Mouse (Mus musculus): Measurements from ENCODE around the gene Bpifb1. TPM values are rescaled to one million over a fixed set of nuclear protein-coding genes. Genes with fewer than 3 reads are reported as not detected.
"Not testable (repeated sequence)": the region's sequence is repeated elsewhere in the genome, so short reads cannot be mapped to it uniquely, and the experiment has no call there.

The Bpifb1 gene
- polyA plus RNA-seq, 1 experiment from 2014 or later: 0.97 TPM

DNA sequence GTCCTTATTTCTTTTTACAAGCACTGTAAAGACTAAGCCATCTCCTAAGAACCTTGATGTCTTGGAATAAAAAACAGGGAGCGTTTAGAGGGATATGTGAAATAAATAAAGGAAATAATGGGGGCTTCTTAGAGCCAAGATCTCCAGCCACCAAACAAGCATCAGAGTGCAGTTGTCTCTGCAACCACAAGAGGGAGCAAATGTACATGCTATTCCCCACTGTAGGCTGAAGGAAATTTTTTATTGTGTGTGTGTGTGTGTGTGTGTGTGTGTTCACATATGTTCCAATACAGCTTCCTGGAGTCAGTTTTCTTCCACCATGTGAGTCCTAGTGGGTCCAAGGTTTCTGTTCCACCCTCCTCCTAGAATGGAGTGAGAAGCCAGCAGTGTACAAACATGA is 17.3 kb upstream of the Bpifb1 start:
- Histone ChIP-seq H3K4me3 (ENCODE audit: low read depth, low read length) (no peak overlapping the region), H3K9ac (ENCODE audit: low read depth, low read length) (no peak overlapping the region), H3K4me2 (ENCODE audit: low read depth, low read length) (no peak overlapping the region), H3K27me3 (ENCODE audit: control insufficient read depth, insufficient read depth, low read depth, low read length) (no peaks in the 10 kb centered on the region), H3K9me3 (replicated peaks; ENCODE audit: control insufficient read depth, low read length) (no peaks in the 10 kb centered on the region), H3K36me3 (ENCODE audit: control insufficient read depth, insufficient read depth) (no peaks in the 10 kb centered on the region), H3K27ac (ENCODE audit: low read length) (no peak overlapping the region), H3K4me1 (ENCODE audit: control insufficient read depth, low read depth, low read length) (no peaks in the 10 kb centered on the region)
- no peak for ATAC-seq (ENCODE audit: low read depth)
- WGBS (ENCODE audit: insufficient replicate concordance): 16% methylated on average over 1 of the region's 1 CpGs

DNA sequence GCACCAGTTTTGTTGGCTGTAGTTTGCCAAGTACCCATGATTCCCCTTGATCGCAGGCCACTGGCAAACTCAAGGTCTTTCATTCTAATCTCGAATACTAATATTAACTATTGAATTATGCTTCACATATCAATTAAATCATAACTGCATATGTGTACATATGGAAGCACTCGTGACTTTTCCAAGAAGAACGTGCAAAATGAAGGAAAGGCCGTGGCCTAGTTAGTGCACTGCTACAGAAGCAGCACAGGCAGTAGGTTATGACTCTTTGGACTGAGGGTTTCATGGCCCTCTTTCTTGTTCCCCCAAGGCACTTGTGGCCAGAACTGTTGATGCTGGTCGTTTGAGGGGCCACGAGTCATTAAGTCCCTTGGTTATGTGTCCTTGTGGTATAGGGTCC is 8.7 kb upstream of the Bpifb1 start:
- H3K4me2 ChIP-seq (ENCODE audit: low read depth, low read length); ATAC-seq (ENCODE audit: low read depth); H3K36me3 ChIP-seq (ENCODE audit: control insufficient read depth, insufficient read depth); H3K4me1 ChIP-seq (ENCODE audit: control insufficient read depth, low read depth, low read length); H3K27me3 ChIP-seq (ENCODE audit: control insufficient read depth, insufficient read depth, low read depth, low read length); H3K27ac ChIP-seq (ENCODE audit: low read length); H3K9ac ChIP-seq (ENCODE audit: low read depth, low read length); H3K9me3 ChIP-seq (replicated peaks; ENCODE audit: control insufficient read depth, low read length); H3K4me3 ChIP-seq (ENCODE audit: low read depth, low read length): not testable (repeated sequence)
- 55% methylated on average over 7 of the region's 7 CpGs for WGBS (ENCODE audit: insufficient replicate concordance)

DNA sequence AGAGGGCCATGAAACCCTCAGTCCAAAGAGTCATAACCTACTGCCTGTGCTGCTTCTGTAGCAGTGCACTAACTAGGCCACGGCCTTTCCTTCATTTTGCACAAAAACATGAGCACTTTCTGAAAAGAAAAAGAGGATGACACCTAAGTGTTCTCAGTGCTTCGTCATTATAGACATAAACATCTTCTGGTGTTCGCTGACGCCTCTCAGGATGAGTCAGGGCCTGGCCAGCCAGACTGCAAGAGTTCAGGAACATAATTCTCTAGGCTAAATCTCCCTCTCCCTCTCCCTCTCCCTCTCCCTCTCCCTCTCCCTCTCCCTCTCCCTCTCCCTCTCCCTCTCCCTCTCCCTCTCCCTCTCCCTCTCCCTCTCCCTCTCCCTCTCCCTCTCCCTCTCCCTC is 7.6 kb upstream of the Bpifb1 start:
- not testable (repeated sequence) for H3K4me1 ChIP-seq (ENCODE audit: control insufficient read depth, low read depth, low read length); H3K4me3 ChIP-seq (ENCODE audit: low read depth, low read length); H3K9ac ChIP-seq (ENCODE audit: low read depth, low read length); ATAC-seq (ENCODE audit: low read depth); H3K36me3 ChIP-seq (ENCODE audit: control insufficient read depth, insufficient read depth); H3K27ac ChIP-seq (ENCODE audit: low read length); H3K4me2 ChIP-seq (ENCODE audit: low read depth, low read length); H3K27me3 ChIP-seq (ENCODE audit: control insufficient read depth, insufficient read depth, low read depth, low read length); H3K9me3 ChIP-seq (replicated peaks; ENCODE audit: control insufficient read depth, low read length)
- 40% methylated on average over 4 of the region's 4 CpGs for WGBS (ENCODE audit: insufficient replicate concordance)

DNA sequence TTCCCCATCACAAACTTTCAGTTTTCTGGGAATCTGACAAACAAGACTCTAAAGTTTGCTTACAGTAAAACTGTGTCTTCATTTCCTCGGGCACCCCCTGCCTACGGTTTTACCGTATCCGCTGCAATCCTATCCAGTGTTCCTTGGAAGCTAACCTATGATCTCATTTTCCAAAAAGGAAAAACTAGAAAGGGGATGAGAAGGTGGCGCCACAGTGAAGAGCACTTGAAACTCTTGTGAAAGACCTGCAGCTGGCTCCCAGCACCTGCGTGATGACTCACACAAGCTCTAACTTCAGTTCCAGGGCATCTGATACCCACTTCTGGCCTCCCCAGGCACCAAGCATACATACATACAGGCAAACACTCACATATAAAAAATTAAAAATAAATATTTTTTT is 5.3 kb upstream of the Bpifb1 start:
- H3K9me3 ChIP-seq (replicated peaks; ENCODE audit: control insufficient read depth, low read length): no peaks in the 10 kb centered on the region
- H3K9ac ChIP-seq (ENCODE audit: low read depth, low read length): no peak overlapping the region
- no peaks in the 10 kb centered on the region for H3K36me3 ChIP-seq (ENCODE audit: control insufficient read depth, insufficient read depth)
- 68% methylated on average over 6 of the region's 6 CpGs for WGBS (ENCODE audit: insufficient replicate concordance)
- no peak overlapping the region for H3K4me3 ChIP-seq (ENCODE audit: low read depth, low read length)
- no peaks in the 10 kb centered on the region for H3K27me3 ChIP-seq (ENCODE audit: control insufficient read depth, insufficient read depth, low read depth, low read length)
- H3K4me2 ChIP-seq (ENCODE audit: low read depth, low read length): no peak overlapping the region
- H3K4me1 ChIP-seq (ENCODE audit: control insufficient read depth, low read depth, low read length): no peaks in the 10 kb centered on the region
- ATAC-seq (ENCODE audit: low read depth): no peak
- H3K27ac ChIP-seq (ENCODE audit: low read length): no peak overlapping the region

DNA sequence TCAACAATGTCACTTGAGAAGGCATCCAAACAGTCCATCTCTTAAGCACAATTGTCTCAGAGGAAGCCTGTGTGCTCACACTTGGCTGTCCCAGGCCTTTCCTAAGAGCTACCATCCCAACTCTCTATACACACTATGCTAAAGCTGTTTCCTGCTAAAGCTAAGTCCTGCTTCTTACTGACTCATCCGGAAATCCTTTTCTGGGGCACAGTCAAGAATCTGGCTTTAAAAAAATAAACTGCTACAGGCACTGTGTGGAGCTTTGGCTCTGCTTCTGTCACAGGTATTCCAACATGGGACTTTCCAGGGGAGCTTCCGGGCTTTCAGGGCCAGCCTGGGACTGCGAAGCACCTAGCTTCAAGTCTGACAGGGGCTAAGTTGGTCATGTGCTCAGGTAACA is 4.9 kb upstream of the Bpifb1 start:
- WGBS (ENCODE audit: insufficient replicate concordance): 48% methylated on average over 3 of the region's 3 CpGs
- ATAC-seq (ENCODE audit: low read depth): no peak

DNA sequence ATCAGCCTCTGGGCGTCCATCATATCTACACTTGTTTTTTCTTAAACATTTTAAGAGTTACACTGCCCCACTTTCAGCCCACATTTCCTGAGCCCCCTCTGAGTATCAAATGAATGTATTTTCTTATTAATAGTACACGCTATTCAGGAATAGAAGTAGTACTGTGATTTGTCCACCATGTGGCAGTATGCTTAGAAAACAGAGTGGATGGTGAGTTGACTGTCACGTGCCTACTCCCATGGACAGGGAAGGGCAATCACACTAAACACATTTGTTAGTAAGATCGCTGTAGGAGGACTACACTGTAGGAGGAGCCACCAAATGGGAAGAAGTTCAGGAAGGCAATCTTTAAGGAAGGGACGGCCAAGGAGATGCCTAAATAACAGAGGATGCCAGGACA is 3.1 kb upstream of the Bpifb1 start:
- 26% methylated on average over 5 of the region's 5 CpGs for WGBS (ENCODE audit: insufficient replicate concordance)
- no peaks in the 10 kb centered on the region for H3K27me3 ChIP-seq (ENCODE audit: control insufficient read depth, insufficient read depth, low read depth, low read length)
- H3K4me3 ChIP-seq (ENCODE audit: low read depth, low read length): no peak overlapping the region
- no peak overlapping the region for H3K4me2 ChIP-seq (ENCODE audit: low read depth, low read length)
- no peaks in the 10 kb centered on the region for H3K36me3 ChIP-seq (ENCODE audit: control insufficient read depth, insufficient read depth)
- no peak overlapping the region for H3K9ac ChIP-seq (ENCODE audit: low read depth, low read length)
- H3K27ac ChIP-seq (ENCODE audit: low read length): no peak overlapping the region
- H3K9me3 ChIP-seq (replicated peaks; ENCODE audit: control insufficient read depth, low read length): no peaks in the 10 kb centered on the region
- no peak for ATAC-seq (ENCODE audit: low read depth)
- no peaks in the 10 kb centered on the region for H3K4me1 ChIP-seq (ENCODE audit: control insufficient read depth, low read depth, low read length)

More for the DNA sequence above, 4.9 kb upstream of the Bpifb1 start:
- H3K4me3 ChIP-seq (ENCODE audit: low read depth, low read length): no peak overlapping the region
- H3K27me3 ChIP-seq (ENCODE audit: control insufficient read depth, insufficient read depth, low read depth, low read length): no peaks in the 10 kb centered on the region
- H3K36me3 ChIP-seq (ENCODE audit: control insufficient read depth, insufficient read depth): no peaks in the 10 kb centered on the region
- H3K27ac ChIP-seq (ENCODE audit: low read length): no peak overlapping the region
- no peak overlapping the region for H3K4me2 ChIP-seq (ENCODE audit: low read depth, low read length)
- no peaks in the 10 kb centered on the region for H3K9me3 ChIP-seq (replicated peaks; ENCODE audit: control insufficient read depth, low read length)
- H3K4me1 ChIP-seq (ENCODE audit: control insufficient read depth, low read depth, low read length): no peaks in the 10 kb centered on the region
- no peak overlapping the region for H3K9ac ChIP-seq (ENCODE audit: low read depth, low read length)

DNA sequence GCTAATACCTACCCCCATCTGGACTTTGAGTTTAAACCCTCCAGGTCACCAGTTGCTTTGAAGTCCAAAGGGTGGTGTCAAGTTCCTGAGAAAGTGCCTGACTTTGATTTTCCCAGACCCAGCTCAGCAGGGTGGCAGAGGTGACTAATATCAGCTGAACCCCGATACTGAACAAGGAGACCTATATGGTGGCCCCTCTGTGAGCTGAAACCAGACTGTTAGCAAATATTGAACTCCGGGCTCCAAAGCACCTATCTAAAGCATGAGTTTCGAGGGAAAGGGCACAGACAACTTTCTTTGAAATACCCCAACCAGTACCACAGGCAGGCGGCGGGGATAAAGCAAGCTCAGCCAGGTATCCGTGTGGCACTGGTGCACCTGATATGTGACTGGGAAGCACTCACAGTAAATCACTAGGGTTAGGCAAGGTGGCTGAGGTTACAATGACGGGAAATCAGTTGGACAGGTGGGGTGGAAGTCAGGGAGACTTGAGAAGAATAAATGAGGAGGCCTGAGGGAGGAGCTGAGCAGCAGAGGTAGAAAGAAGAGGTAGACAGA is 662 bp upstream of the Bpifb1 start:
- no peak overlapping the region for H3K9ac ChIP-seq (ENCODE audit: low read depth, low read length)
- 49% methylated on average over 7 of the region's 7 CpGs for WGBS (ENCODE audit: insufficient replicate concordance)
- no peak overlapping the region for H3K27ac ChIP-seq (ENCODE audit: low read length)
- H3K27me3 ChIP-seq (ENCODE audit: control insufficient read depth, insufficient read depth, low read depth, low read length): no peaks in the 10 kb centered on the region
- H3K4me2 ChIP-seq (ENCODE audit: low read depth, low read length): no peak overlapping the region
- H3K36me3 ChIP-seq (ENCODE audit: control insufficient read depth, insufficient read depth): no peaks in the 10 kb centered on the region
- ATAC-seq (ENCODE audit: low read depth): no peak
- no peak overlapping the region for H3K4me3 ChIP-seq (ENCODE audit: low read depth, low read length)
- H3K9me3 ChIP-seq (replicated peaks; ENCODE audit: control insufficient read depth, low read length): no peaks in the 10 kb centered on the region
- H3K4me1 ChIP-seq (ENCODE audit: control insufficient read depth, low read depth, low read length): no peaks in the 10 kb centered on the region

DNA sequence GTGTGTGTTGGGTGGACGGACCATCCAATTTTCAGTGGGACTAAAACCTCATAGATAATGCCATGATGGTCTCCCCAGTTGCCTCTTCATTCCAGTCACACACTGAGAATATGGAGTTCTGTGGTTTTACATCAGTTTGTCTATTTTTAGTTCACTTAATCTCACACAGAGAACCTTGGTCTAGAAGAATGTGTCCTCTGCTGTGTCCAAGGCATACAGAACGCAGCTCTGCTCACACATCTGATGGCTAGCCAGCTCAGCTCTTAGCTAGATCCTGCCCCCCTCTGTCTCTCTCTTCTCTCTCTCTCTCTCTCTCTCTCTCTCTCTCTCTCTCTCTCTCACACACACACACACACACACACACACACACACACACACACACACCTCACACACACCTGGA is 1.5 kb downstream of the Bpifb1 start:
- no peak for ATAC-seq (ENCODE audit: low read depth)
- no peaks in the 10 kb centered on the region for H3K9me3 ChIP-seq (replicated peaks; ENCODE audit: control insufficient read depth, low read length)
- no peaks in the 10 kb centered on the region for H3K4me1 ChIP-seq (ENCODE audit: control insufficient read depth, low read depth, low read length)
- H3K4me3 ChIP-seq (ENCODE audit: low read depth, low read length): no peak overlapping the region
- no peaks in the 10 kb centered on the region for H3K27me3 ChIP-seq (ENCODE audit: control insufficient read depth, insufficient read depth, low read depth, low read length)
- no peak overlapping the region for H3K4me2 ChIP-seq (ENCODE audit: low read depth, low read length)
- H3K36me3 ChIP-seq (ENCODE audit: control insufficient read depth, insufficient read depth): no peaks in the 10 kb centered on the region
- WGBS (ENCODE audit: insufficient replicate concordance): 33% methylated on average over 2 of the region's 2 CpGs
- no peak overlapping the region for H3K27ac ChIP-seq (ENCODE audit: low read length)
- H3K9ac ChIP-seq (ENCODE audit: low read depth, low read length): no peak overlapping the region

DNA sequence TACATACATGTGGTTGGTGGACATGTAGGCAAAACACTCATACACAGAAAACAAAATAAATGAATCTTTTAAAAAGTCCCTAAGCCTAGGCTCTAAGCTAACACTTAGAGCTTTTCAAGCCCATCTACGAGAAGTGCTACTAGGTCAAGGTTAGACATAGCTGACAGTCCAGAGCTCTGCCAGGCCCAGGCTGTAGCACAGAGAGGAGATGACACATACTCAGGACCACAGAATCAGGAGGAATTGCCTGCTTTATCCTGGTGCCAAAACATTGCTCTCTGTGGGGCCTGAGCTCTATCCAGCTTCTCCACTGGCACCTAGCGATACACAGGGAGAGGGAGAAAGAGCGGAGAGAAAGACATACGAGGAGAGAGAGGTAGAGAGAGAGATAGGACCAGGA is 2.5 kb downstream of the Bpifb1 start:
- no peaks in the 10 kb centered on the region for H3K36me3 ChIP-seq (ENCODE audit: control insufficient read depth, insufficient read depth)
- no peak overlapping the region for H3K4me3 ChIP-seq (ENCODE audit: low read depth, low read length)
- no peaks in the 10 kb centered on the region for H3K9me3 ChIP-seq (replicated peaks; ENCODE audit: control insufficient read depth, low read length)
- ATAC-seq (ENCODE audit: low read depth): no peak
- H3K4me1 ChIP-seq (ENCODE audit: control insufficient read depth, low read depth, low read length): no peaks in the 10 kb centered on the region
- H3K9ac ChIP-seq (ENCODE audit: low read depth, low read length): no peak overlapping the region
- H3K4me2 ChIP-seq (ENCODE audit: low read depth, low read length): no peak overlapping the region
- no peaks in the 10 kb centered on the region for H3K27me3 ChIP-seq (ENCODE audit: control insufficient read depth, insufficient read depth, low read depth, low read length)
- 67% methylated on average over 4 of the region's 4 CpGs for WGBS (ENCODE audit: insufficient replicate concordance)
- no peak overlapping the region for H3K27ac ChIP-seq (ENCODE audit: low read length)

Measured in liver, embryonic 16.5 days (tissue).